Comparison of ENCODE assay signal across 42 mouse cellular contexts in the genomic region with DNA sequence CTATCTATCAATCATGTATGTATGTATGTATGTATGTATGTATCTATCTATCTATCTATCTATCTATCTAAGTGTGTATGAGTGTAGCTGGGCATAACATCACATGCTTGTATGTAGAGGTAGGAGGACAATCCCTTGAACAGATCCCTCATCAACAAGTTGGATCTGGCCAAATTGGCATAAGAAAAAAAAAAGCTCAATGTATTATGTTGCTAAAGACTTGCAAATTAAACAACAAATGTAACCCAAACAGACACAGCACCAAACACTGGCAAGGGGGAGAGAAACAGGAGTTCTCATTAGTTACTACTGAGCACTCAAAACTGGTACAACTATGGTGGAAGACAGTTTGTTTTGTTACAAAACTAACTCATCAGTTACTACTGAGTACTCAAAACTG. TPM values are rescaled to one million over a fixed set of nuclear protein-coding genes. Genes with fewer than 3 reads are reported as not detected.
"Had no signal": no experiment of that assay in that cellular context is flagged by ENCODE, and none has a peak within 500 bp of the region (broad histone marks: within the 10 kb centered on the region; RNA-seq: fewer than 3 reads in every experiment).

No protein-coding gene starts in this region.

- H3K4me2 ChIP-seq: heart, embryonic 12.5 days; heart, embryonic 13.5 days; heart, embryonic 15.5 days; hindbrain, embryonic 12.5 days; hindbrain, embryonic 13.5 days; hindbrain, embryonic 14.5 days; hindbrain, embryonic 15.5 days; intestine, embryonic 15.5 days; kidney, embryonic 15.5 days had no signal

- H3K9me3 ChIP-seq: heart, embryonic 12.5 days; heart, embryonic 15.5 days; hindbrain, embryonic 10.5 days; hindbrain, embryonic 12.5 days; hindbrain, embryonic 13.5 days; hindbrain, embryonic 15.5 days; intestine, embryonic 15.5 days; kidney, embryonic 15.5 days had no signal

- H3K36me3 ChIP-seq: heart, embryonic 12.5 days; heart, embryonic 13.5 days; heart, embryonic 15.5 days; hindbrain, embryonic 10.5 days; hindbrain, embryonic 12.5 days; hindbrain, embryonic 13.5 days; hindbrain, embryonic 15.5 days; intestine, embryonic 15.5 days; kidney, embryonic 15.5 days had no signal

- H3K4me3 ChIP-seq: heart, embryonic 12.5 days; heart, embryonic 13.5 days; heart, embryonic 15.5 days; hindbrain, embryonic 10.5 days; hindbrain, embryonic 12.5 days; hindbrain, embryonic 13.5 days; hindbrain, embryonic 15.5 days; intestine, embryonic 15.5 days; kidney, embryonic 15.5 days; layer of hippocampus, adult 2 months; left cerebral cortex, adult 2 months had no signal

- H3K27me3 ChIP-seq: hindbrain, embryonic 13.5 days; hindbrain, embryonic 15.5 days had no signal

- DNase-seq: heart, postnatal 10 days; heart, postnatal 14 days; heart, postnatal 36 days; heart, postnatal 4 days; kidney, adult 11 months; kidney, adult 18-20 months; kidney, adult 2 months; kidney, adult 8-10 months; kidney, adult 9 months; kidney, postnatal 10 days; kidney, postnatal 14 days; kidney, postnatal 25 days; kidney, postnatal 36 days; kidney, postnatal 4 days; layer of hippocampus, adult 9-11 months; layer of hippocampus, postnatal 36 days had no signal

- ATAC-seq: hindbrain, embryonic 16.5 days; hindbrain, postnatal 0 days; inflammation-experienced regulatory T-cells, adult 6 months; intestine, embryonic 15.5 days; intestine, embryonic 16.5 days; intestine, postnatal 0 days had no signal

- H3K27ac ChIP-seq: heart, embryonic 13.5 days; heart, embryonic 15.5 days; hindbrain, embryonic 10.5 days; hindbrain, embryonic 12.5 days; hindbrain, embryonic 13.5 days; hindbrain, embryonic 14.5 days; hindbrain, embryonic 15.5 days; hindbrain, postnatal 0 days; intestine, embryonic 15.5 days; kidney, embryonic 15.5 days; kidney, postnatal 0 days; layer of hippocampus, adult 2 months; left cerebral cortex, adult 2 months had no signal

- H3K9ac ChIP-seq: heart, embryonic 12.5 days; heart, embryonic 13.5 days; heart, embryonic 15.5 days; hindbrain, embryonic 12.5 days; hindbrain, embryonic 13.5 days; hindbrain, embryonic 14.5 days; hindbrain, embryonic 15.5 days; intestine, embryonic 15.5 days; kidney, embryonic 15.5 days had no signal

RNA-seq across cellular contexts. Expression of a gene that starts 26.2 kb away (rescaled TPM):
- total RNA-seq: heart, postnatal 10 days; heart, postnatal 14 days; heart, postnatal 25 days; heart, postnatal 36 days; heart, postnatal 4 days; layer of hippocampus, adult 18-20 months; layer of hippocampus, adult 2 months; layer of hippocampus, adult 8-10 months; layer of hippocampus, postnatal 10 days; layer of hippocampus, postnatal 14 days; layer of hippocampus, postnatal 25 days; layer of hippocampus, postnatal 36 days; left cerebral cortex, adult 18-20 months; left cerebral cortex, adult 2 months; left cerebral cortex, adult 8-10 months had no signal
- polyA plus RNA-seq: inflammation-experienced regulatory T-cells, adult 6 months had no signal
